Mouse (Mus musculus): ENCODE results near the gene Vkorc1l1. TPM values are rescaled to one million over a fixed set of nuclear protein-coding genes. Genes with fewer than 3 reads are reported as not detected.
A peak's percentile ranks its signal among the peaks of the same experiment; 100 is the strongest.
"Not testable (repeated sequence)": the region's sequence is repeated elsewhere in the genome, so short reads cannot be mapped to it uniquely, and the experiment has no call there.

Gene Vkorc1l1
- 10 to 100 TPM; 48.6 to 53.5 TPM for total RNA-seq (2021)
- long read RNA-seq, experiment 1, full-length matches to known transcripts: 40 of 50 reads
- long read RNA-seq, experiment 1, partial matches to known transcripts: 0 of 50 reads
- long read RNA-seq, experiment 1, other reads (novel, unspliced or antisense): 10 of 50 reads
- long read RNA-seq, experiment 2, transcript Vkorc1l1-201 (3 exons, 3,112 nt): major isoform, 33 of 47 reads
- long read RNA-seq, experiment 2, partial matches to known transcripts: 0 of 47 reads
- long read RNA-seq, experiment 2, other reads (novel, unspliced or antisense): 12 of 47 reads

DNA sequence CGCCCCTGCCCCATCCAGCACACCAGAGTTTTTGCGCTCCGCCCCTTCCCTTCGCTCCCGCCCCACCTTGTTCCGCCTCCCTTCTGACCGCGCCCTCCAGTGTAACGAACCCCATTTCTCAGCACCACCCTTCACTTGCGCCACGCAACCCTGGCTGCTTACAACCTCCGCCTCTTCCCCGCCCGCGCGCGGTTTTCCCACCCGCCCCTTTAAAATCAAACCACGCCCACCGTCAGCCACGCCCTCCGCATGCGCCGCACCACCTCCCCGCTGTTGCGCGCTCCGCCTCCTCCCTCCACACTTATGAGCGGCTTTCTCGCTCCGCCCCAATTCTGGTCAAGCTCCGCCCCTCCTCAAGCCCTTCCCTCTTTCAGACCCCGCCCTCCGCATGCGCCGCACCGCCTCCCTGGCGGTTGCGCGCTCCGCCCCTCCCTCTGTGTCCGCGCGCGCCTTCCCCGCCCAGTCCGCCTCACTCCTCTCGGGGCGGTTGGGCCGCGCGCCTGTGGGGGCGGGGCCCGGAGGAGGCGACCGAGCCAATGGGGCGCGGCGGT is at the start of gene Vkorc1l1:
Vkorc1l1 (plus strand) TSS at position 476 of the 551 bp plus-strand sequence.
- intact Hi-C loops (cut with DNase I): no loop called here
- peak; percentile 98 for DNase-seq (ENCODE audit: low spot score in 2 of 2)

DNA sequence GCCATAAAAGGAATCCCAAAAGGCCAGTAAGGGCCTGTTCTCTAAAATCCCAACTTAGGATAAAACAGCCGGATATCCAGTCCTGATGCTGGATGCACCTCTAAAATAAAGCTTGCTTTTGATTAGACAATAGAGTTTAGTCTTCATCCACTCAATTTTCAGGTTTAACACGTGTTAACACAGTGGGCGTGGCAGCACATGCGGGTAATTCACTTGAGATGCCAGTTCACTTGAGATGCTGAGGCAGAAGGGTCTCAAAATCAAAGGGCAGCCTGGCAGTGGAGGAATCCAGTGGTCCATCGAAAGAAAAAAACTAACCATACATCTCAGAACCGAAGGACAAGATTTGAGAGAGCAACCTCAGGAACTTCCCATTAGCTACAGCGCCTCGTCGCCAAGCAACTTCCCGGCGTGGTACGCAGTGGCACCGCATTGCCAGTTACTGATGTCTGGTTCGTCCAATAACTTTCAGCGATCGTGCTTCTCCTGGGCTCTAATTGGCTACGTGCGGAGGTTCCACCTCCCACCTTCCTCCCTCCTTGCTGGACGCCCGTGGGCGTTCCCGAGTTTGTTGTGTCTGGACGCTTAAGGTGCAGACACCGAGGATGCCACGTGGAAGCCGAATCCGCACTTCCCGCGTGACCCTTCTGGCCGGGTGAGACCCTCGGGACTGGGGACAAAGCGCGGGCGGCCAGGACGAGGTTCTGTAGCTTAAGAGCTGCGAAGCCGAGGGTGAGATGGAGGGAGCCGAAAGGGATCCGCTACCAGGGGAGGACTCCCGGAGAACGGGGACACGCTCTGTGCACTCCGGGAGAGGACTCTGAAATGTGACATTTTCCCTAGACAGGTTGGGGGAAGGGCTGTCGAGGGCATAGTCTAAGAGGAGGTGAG is 46.3 kb upstream of the Vkorc1l1 start, which contains the start of gene Zbed5:
Zbed5 (plus strand) TSS at position 526 of the 891 bp plus-strand sequence.
- peak; percentile 91 to 93 for DNase-seq (ENCODE audit: low spot score in 2 of 2)
- intact Hi-C loops (cut with DNase I): no loop called here

DNA sequence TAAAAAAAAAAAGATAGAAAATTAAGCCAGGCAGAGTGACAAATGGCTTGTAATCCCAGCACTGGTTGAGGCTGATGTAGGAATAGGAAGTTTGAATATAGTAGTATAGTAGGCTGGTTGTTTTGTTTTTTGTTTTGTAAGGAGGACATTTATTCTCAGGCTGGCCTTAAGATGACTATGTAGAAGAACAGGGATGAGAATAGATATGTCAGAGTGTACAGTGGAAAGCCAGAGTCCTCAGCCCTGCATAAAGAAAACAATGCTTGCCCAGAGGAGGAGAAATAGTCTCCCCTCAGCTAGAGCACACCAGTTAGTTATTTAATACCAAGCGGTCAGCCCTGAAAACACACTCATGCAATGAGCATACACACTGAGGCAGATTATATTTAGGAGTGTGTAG is 43.3 kb upstream of the Vkorc1l1 start, which contains the start of gene Phkg1:
Phkg1 (minus strand) TSS at position 101 of the 400 bp plus-strand sequence.
- no peak for DNase-seq (ENCODE audit: low spot score in 2 of 2)
- intact Hi-C loops (cut with DNase I): no loop called here

DNA sequence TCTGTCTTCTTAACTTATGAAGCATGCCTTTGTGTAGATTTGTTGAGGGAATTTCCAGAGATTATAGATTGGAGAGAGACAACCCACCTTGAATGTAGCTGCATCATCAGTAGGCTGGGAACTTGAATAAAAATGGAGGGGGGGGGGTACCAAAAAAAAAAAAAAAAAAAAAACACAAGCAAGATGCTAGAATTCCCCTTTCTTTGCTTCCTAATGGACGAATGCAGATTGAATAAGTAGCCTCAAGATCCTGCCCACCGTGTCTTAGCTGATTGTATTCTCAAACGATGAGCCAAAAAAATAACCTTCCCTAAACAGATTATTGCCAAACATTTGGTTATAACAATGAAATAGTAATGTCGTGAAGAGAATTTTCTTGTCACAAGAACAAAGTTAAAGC is 34.0 kb upstream of the Vkorc1l1 start:
- intact Hi-C loops (cut with DNase I): no loop called here
- no peak for DNase-seq (ENCODE audit: low spot score in 2 of 2)

DNA sequence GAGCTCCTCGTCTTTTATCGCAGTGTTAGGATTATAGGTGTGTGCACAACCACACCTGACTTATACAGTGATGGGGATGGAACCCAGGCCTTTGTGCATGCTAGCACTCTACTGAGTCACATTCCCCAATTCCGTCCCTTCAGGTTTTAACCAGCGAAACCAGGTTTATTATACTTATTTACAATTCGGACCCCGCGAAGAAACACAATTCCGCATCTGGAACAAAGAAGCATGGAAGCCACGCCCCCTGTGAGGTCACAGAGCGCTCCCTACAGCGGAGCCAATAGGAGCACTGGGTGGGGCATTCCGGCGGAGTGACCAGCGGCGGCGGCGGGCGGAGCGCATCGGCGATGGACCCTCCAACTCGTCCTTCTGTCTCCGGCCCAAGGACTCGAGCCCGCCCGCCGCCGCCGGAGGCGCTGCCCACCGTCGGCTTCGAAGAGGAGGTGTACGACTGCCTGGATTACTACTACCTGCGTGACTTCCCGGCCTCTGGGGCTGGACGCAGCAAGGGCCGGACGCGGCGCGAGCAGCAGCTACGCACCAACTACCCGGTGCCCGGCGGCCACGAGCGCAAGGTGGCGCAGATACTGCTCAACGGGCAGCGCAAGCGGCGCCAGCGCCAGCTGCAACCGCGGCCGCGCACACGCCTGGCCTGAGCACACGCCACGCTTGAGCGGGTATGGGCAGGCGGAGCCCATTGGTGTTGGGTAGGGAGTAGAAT is 33.4 kb upstream of the Vkorc1l1 start, which contains the start of gene Nupr1l:
Nupr1l (plus strand) TSS at position 299 of the 724 bp plus-strand sequence.
- DNase-seq (ENCODE audit: low spot score in 2 of 2): peak; percentile 77 to 90
- intact Hi-C loops (cut with DNase I): no loop called here

DNA sequence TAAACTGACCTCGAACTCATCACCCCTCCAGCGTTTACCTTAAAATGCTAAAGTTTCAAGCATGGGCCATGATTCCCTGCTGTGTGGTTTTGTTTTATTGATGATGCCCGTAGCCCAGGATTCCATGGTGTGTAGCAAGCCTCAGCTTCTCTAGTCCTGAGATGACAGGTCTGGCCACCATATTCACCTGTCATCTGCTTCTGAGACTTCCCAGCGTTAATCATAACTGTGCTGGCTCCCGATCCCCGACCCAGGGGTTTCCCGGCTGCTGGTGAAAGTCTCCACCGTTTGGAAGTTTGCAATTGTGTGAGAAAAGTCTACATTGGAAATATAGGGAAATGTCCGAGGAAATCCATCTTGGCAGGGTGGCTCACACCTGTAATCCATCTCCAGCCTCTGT is 32.6 kb upstream of the Vkorc1l1 start:
- intact Hi-C loops (cut with DNase I): no loop called here

DNA sequence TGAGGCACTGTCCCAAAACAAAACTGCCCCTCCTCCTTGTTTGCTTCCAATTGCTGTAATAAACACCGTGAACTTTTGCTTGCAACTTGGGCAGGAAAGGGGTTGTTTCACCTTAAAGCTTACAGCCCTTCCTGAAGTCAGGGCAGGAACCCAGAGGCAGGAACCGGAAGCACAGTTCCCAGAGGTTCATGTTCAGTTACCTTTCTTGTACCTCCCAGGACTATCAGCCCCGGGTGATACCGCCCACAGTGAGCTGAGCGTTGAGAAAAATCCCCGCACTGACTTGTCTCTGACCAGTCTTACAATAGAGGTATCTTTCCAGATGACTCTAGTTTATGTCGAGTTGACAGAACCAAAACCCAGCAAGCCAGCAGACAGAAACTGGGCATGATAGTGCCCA is 32.2 kb upstream of the Vkorc1l1 start:
- intact Hi-C loops (cut with DNase I): no loop called here
- DNase-seq (ENCODE audit: low spot score in 2 of 2): no peak

More for the DNA sequence above, 32.6 kb upstream of the Vkorc1l1 start:
- DNase-seq (ENCODE audit: low spot score in 2 of 2): no peak

DNA sequence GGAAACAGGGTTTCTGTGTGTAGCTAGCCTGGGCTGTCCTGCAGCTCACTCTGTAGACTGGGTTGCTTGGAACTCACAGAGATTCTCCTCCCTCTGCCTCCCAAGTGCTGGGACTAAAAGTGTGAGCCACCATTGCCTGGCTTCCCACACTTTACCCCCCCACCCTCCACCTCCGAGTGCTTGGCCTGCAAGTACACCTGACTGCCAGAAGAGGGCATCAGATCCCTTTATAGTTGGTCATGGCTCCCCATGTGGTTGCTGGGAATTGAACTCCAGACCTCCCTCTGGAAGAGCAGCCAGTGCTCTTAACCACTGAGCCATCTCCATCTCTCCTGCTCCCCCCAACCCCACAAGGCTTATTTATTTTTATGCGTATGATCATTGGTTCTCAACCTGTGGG is 27.7 kb upstream of the Vkorc1l1 start:
- intact Hi-C loops (cut with DNase I): no loop called here
- no peak for DNase-seq (ENCODE audit: low spot score in 2 of 2)

DNA sequence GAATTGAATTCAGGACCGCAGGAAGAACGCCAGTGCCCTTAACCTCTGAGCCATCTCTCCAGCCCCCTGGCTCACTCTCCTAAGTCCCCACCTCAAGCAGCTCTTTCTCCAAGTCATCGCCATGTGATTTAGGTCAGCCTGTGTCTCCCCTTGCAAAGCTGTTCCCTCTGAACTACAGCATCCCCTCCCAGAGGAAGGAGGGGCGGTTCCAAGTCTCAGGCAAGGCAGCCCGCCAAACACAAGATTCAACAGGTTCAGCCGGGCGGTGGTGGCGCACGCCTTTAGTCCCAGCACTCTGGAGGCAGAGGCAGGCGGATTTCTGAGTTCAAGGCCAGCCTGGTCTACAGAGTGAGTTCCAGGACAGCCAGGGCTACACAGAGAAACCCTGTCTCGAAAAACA is 26.3 kb upstream of the Vkorc1l1 start:
- intact Hi-C loops (cut with DNase I); DNase-seq (ENCODE audit: low spot score in 2 of 2): not testable (repeated sequence)

DNA sequence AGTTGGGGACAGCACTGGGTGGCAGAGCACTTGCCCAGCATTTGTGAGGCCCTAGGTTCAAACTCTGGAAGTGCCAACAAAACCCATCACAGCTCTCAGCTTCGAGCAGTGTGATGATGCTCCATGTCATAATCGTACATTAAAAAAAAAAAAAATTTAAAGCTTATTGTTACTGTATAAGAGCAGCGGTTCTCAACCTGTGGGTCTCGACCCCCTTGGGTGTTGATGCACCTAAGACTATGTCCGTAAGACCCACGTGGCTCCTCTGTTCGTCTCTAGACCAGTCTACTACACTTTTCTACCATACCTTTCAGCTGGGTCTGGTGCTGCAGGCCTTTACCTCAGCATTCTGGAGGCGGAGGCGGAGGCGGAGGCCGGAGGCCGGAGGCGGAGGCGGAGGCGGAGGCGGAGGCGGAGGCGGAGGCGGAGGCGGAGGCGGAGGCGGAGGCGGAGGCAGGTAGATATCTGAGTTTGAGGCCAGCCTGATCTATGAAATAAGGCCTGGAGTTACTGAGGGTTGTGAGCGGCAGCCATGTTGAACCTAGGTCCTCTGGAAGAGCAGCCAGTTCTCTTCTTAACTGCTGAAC is 23.6 kb upstream of the Vkorc1l1 start:
- intact Hi-C loops (cut with DNase I): no loop called here
- no peak for DNase-seq (ENCODE audit: low spot score in 2 of 2)

DNA sequence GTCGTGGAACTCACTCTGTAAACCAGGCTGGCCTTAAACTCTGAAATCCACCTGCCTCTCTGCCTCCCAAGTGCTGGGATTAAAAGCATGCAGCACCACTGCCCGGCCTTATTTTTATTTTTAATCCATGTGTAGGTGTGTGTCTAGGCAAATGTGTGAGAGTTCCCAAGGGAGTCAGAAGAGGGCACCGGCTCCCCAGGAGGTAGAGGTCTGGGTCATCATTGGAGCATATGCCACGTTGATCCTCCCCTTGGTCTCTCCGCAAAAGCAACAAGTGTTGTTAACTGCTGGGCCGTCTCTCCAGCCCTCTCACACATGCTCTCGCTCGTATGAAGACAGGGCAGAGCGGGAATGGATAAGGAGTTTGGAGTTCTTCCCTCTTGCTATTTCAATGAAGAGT is 23.0 kb upstream of the Vkorc1l1 start:
- DNase-seq (ENCODE audit: low spot score in 2 of 2): no peak
- intact Hi-C loops (cut with DNase I): no loop called here

DNA sequence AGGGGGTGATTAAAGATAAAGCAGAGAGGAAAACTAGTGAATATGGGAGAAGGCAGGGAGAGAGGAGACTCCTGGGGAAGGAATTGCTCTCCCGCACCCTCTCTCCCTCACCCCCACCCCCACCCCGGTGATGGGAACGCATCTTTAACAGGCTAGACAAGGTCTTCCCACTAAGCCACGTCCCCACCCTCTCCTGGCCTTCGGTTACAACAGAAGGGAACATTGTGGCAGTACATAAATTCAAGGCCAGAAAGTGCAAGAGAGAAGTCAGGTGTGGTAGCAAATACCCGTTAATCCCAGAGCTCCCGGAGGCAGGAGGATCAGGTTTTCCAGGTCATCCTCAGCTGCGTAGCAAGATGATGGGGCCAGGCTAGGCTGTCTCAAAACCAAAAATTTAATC is 22.4 kb upstream of the Vkorc1l1 start:
- no peak for DNase-seq (ENCODE audit: low spot score in 2 of 2)
- intact Hi-C loops (cut with DNase I): no loop called here

DNA sequence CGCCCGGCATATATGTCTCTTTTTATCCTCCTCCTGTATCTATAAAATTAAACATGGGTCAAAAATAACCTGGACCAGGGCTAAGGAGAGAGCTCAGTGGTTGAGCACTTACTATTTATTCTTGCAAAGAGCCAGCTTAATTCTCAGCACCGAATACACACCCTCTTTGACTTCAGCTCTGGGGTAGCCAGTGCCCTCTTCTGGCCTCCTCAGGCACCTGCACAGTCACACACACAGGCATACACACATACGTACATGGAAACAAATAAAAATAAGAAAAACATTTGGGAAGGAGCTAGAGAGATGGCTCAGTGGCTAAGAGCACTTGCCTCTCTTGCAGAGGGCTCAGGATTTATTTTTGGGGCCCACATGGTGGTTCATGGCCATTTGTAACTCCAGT is 19.8 kb upstream of the Vkorc1l1 start:
- intact Hi-C loops (cut with DNase I): no loop called here

DNA sequence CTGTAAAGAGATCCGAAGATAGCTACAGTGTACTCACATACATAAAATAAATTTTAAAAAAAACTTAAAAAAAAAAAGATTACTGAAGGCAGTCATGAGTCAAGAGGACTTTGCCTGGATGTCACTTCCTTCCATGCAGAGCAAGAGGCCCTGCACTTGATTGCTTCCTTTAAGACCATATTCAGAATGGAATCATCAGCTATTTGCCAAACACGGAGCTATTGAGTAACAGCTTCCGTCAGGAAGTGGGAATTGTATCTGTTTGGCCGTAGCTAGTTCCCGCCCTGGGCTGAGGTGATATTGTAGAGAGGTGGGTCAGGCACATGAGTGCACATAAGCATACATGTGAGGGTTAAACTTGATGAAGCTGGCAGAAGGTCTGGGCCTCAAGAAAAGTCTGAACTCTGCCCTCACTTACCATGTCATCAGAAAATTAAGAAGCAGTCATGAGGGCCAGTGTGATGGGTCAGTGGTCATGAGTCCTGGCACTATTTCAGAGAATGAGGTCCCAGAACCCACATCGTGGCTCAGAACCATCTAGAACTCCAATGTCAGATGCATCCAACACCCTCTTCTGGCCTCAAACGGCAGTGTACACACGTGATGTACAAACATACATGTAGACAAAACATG is 16.8 kb upstream of the Vkorc1l1 start:
- intact Hi-C loops (cut with DNase I): no loop called here

More for the DNA sequence above, 19.8 kb upstream of the Vkorc1l1 start:
- no peak for DNase-seq (ENCODE audit: low spot score in 2 of 2)

DNA sequence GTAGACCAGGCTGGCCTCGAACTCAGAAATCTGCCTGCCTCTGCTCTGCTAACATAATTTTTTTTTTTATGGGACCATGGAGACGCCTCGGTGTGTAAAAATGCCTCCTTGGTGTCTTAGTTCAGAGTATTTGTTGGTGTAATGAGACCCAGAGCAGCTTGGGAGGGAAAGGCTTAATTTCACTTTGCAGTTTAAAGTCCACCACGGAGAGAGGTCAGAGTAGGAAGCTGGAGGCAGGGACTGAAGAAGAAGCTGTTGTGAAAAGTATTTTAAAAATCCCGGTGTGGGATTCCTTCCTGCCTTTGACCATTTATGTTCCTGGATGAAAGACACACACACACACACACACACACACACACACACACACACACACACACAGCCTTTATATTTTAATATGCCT is 15.8 kb upstream of the Vkorc1l1 start:
- intact Hi-C loops (cut with DNase I): no loop called here
- no peak for DNase-seq (ENCODE audit: low spot score in 2 of 2)

More for the DNA sequence above, 16.8 kb upstream of the Vkorc1l1 start:
- DNase-seq (ENCODE audit: low spot score in 2 of 2): no peak

DNA sequence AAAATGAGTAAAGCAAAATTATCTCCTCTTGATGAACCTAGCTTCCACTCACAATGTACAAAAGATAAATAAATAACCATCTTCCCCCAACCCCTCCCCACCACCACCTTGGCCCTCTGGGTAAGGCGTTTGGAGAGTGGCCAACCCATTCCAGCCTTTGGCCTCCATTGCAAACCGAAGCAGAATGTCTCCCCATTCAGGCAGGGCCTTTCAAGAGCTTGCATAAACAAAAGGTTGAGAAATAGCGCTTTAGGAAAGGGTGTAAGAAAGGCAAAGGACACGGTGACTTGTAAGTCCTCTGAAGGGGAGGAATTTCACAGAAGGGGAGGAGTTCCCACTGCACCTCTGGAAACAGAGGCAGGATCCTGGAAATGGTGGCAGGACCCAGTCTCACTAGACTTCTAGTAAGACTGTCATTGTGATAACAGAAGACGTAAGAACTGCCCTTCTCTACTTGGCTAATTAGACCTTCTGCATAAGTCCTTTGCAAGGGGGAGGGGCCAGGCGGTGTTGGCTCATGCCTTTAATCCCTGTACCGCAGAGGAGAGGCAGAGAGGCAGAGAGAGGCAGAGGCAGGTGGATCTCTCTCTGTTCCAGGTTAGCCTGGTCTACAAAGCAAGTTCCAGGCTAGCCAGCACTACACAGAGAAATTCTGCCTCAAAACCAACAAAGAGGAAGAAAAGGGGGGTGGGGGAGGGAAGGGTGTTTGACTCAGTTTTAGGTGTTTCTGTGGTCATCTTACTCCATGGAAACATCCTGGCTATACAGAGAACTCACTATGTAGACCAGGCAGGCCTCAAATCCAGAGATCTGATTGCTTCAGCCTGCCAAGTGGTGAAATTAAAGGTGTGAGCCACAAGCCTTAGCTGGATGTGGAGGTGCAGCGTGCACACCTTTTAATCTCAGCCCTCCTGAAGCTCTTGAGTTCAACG is 11.6 kb upstream of the Vkorc1l1 start:
- DNase-seq (ENCODE audit: low spot score in 2 of 2): no peak
- intact Hi-C loops (cut with DNase I): no loop called here

DNA sequence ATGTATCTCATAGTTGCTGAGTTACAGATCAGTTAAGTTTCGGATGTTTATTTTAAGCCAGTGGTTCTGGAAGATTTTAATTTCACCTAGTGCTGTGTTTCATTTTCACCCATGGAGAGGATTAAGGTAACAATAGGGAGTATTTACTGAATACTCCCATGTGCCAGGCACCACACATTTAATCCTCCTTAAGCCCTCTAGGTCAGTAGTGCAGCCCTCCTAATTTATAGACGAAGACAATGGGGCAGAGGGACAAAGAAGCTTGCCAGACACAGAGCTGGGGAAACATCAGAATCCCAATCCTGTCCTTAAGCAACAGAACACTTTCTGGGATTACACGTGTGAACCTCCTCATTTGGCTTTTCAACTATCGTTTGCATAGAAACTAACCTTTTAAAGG is 4.8 kb upstream of the Vkorc1l1 start:
- intact Hi-C loops (cut with DNase I): no loop called here
- DNase-seq (ENCODE audit: low spot score in 2 of 2): no peak

DNA sequence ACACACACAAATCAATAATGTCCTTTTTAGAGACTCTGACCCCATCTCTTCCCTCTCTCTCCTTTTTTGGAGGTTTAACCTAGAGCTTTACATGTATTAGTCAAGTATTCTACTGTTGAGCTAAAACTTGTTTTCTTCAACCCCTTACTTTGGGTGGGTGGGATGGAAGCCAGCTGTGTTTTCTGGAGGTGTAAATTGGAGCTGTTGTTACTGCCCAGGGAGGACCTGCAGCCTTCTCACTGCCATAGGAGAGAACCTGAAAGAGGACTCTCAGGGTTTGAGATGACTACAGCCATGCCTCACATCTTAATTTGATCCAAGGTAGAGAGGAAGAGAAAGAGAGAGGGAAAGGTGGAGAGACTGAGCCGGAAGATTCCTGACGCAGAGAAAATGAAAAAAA is 1.5 kb upstream of the Vkorc1l1 start:
- DNase-seq (ENCODE audit: low spot score in 2 of 2): no peak
- intact Hi-C loops (cut with DNase I): no loop called here

Data from left cerebral cortex, postnatal 14 days (tissue).